Mouse (Mus musculus) kidney, embryonic 14.5 days (tissue): Measurements from ENCODE around the gene Htr6. TPM values are rescaled to one million over a fixed set of nuclear protein-coding genes. Genes with fewer than 3 reads are reported as not detected.

Experiments
- ATAC-seq: fragments of 200-750 bp; cut with Nextera tagmentation; 2 replicates; pipeline ENCODE4 v1.8.0; 2017; ENCODE audit warnings: moderate number of reproducible peaks, mild to moderate bottlenecking, moderate TSS enrichment, moderate library complexity; ENCODE audit not compliant: low FRiP score, low TSS enrichment
- H3K27ac ChIP-seq: fragments of 300-500 bp; sonication (generic); 2 replicates; pipeline ENCODE4 v1.5.1; 2014; ENCODE audit warnings: low read depth, mild to moderate bottlenecking, low read length, moderate library complexity, mixed read lengths
- H3K27me3 ChIP-seq: fragments of 300-500 bp; sonication (generic); 2 replicates; pipeline ENCODE4 v1.6.1; 2014; ENCODE audit warnings: mild to moderate bottlenecking, low read length; ENCODE audit not compliant: control insufficient read depth, insufficient read depth
- H3K36me3 ChIP-seq: fragments of 300-500 bp; sonication (generic); 2 replicates; pipeline ENCODE4 v1.6.1; 2014; ENCODE audit warnings: low read length, mixed read lengths; ENCODE audit not compliant: control insufficient read depth, insufficient read depth
- H3K4me1 ChIP-seq: fragments of 300-500 bp; sonication (generic); 2 replicates; pipeline ENCODE4 v1.6.1; 2014; ENCODE audit warnings: low read length, mixed read lengths; ENCODE audit not compliant: control insufficient read depth, insufficient read depth
- H3K4me2 ChIP-seq: fragments of 300-500 bp; sonication (generic); replicated peaks from 2 replicates; pipeline ENCODE4 v1.6.1; 2014; ENCODE audit warnings: low read depth, mild to moderate bottlenecking, low read length
- H3K4me3 ChIP-seq: fragments of 300-500 bp; sonication (generic); 2 replicates; pipeline ENCODE4 v1.5.1; 2014; ENCODE audit warnings: mild to moderate bottlenecking, low read length
- H3K9ac ChIP-seq: fragments of 300-500 bp; sonication (generic); 2 replicates; pipeline ENCODE4 v1.6.1; 2014; ENCODE audit warnings: low read depth, mild to moderate bottlenecking, low read length, moderate library complexity
- H3K9me3 ChIP-seq: fragments of 300-500 bp; sonication (generic); 2 replicates; pipeline ENCODE4 v1.6.1; 2016; ENCODE audit warnings: low read length; ENCODE audit not compliant: control insufficient read depth
- WGBS: fragments of 180-500 bp; shearing (Covaris S2); extraction: QIAGEN DNeasy Blood & Tissue Kit; methylation state at CpG from one replicate; pipeline ENCODE4 v1.1.7; 2014; 5-methylcytosine and 5-hydroxymethylcytosine counted together
- polyA plus RNA-seq: library from polyadenylated mRNA; unstranded; fragments of >200 nt; fragmentation: Nextera tagmentation; extraction: Ambion mirVana; gene quantifications from 2 replicates; pipeline ENCODE4 v1.2.1, GENCODE M21; 2014

Gene Htr6
- polyA plus RNA-seq, 1 experiment from 2014 or later = 0.12 TPM

GRCm38 (mm10) chr4:139046354-139046753 is 29.0 kb downstream of the Htr6 start:
- no peaks in the 10 kb centered on the region for H3K4me1 ChIP-seq
- no peak overlapping the region for H3K27ac ChIP-seq
- H3K4me2 ChIP-seq = no peak overlapping the region
- H3K4me3 ChIP-seq = no peak overlapping the region
- no peaks in the 10 kb centered on the region for H3K36me3 ChIP-seq
- no peak for ATAC-seq
- H3K9ac ChIP-seq = no peak overlapping the region
- H3K27me3 ChIP-seq = no peaks in the 10 kb centered on the region
- WGBS = 75% methylated on average over 5 of the region's 5 CpGs
- no peaks in the 10 kb centered on the region for H3K9me3 ChIP-seq

GRCm38 (mm10) chr4:139044566-139044965 is 30.8 kb downstream of the Htr6 start:
- Histone ChIP-seq H3K27me3 (no peaks in the 10 kb centered on the region), H3K27ac (no peak overlapping the region), H3K4me1 (0 out of 2 replicates have a peak, but pooled peaks cover 7% of the 10 kb centered on the region), H3K4me3 (no peak overlapping the region), H3K36me3 (no peaks in the 10 kb centered on the region), H3K9ac (no peak overlapping the region), H3K9me3 (no peaks in the 10 kb centered on the region), H3K4me2 (no peak overlapping the region)
- 82% methylated on average over 5 of the region's 5 CpGs for WGBS
- no peak for ATAC-seq

- no peak overlapping the region for H3K4me2 ChIP-seq
- H3K9ac ChIP-seq = no peak overlapping the region
- peaks cover 7% of the 10 kb centered on the region; the same call in 1 of the 2 replicates for H3K4me1 ChIP-seq
- H3K27ac ChIP-seq = no peak overlapping the region
- no peaks in the 10 kb centered on the region for H3K9me3 ChIP-seq
- WGBS = 81% methylated on average over 2 of the region's 2 CpGs
- no peaks in the 10 kb centered on the region for H3K36me3 ChIP-seq
- no peak for ATAC-seq
- H3K27me3 ChIP-seq = no peaks in the 10 kb centered on the region
- H3K4me3 ChIP-seq = no peak overlapping the region
These were observed 31.8 kb downstream of the Htr6 start for GRCm38 (mm10) chr4:139043600-139043999.

GRCm38 (mm10) chr4:139042611-139043010 is 32.8 kb downstream of the Htr6 start:
- H3K36me3 ChIP-seq = no peaks in the 10 kb centered on the region
- H3K4me1 ChIP-seq = peaks cover 14% of the 10 kb centered on the region
- H3K4me3 ChIP-seq = no peak overlapping the region
- H3K27me3 ChIP-seq = no peaks in the 10 kb centered on the region
- H3K4me2 ChIP-seq = no peak overlapping the region
- no peak for ATAC-seq
- 69% methylated on average over 5 of the region's 5 CpGs for whole genome bisulfite sequencing
- H3K27ac ChIP-seq = no peak overlapping the region
- no peaks in the 10 kb centered on the region for H3K9me3 ChIP-seq
- no peak overlapping the region for H3K9ac ChIP-seq

GRCm38 (mm10) chr4:139040084-139040839 is 35.1 kb downstream of the Htr6 start:
- WGBS = 7% methylated on average over 10 of the region's 10 CpGs

GRCm38 (mm10) chr4:139037795-139038607 is 37.4 kb downstream of the Htr6 start:
- Histone ChIP-seq H3K9ac (no peak overlapping the region), H3K4me1 (peaks cover 19% of the 10 kb centered on the region), H3K27me3 (no peaks in the 10 kb centered on the region), H3K4me3 (no peak overlapping the region), H3K36me3 (no peaks in the 10 kb centered on the region), H3K9me3 (peaks cover 3% of the 10 kb centered on the region; the same call in 1 of the 2 replicates), H3K27ac (no peak overlapping the region; the same call in 1 of the 2 replicates), H3K4me2 (no peak overlapping the region)
- ATAC-seq = peak; percentile 36; the same call in 1 of the 2 replicates
- 49% methylated on average over 17 of the region's 17 CpGs for WGBS

More at GRCm38 (mm10) chr4:139040084-139040839, 35.1 kb downstream of the Htr6 start:
- peaks cover 3% of the 10 kb centered on the region; the same call in 1 of the 2 replicates for H3K9me3 ChIP-seq
- no peaks in the 10 kb centered on the region for H3K36me3 ChIP-seq
- H3K27ac ChIP-seq = no peak overlapping the region
- 0 out of 2 replicates have a peak, but pooled peaks have one; percentile 4 for ATAC-seq
- H3K9ac ChIP-seq = no peak overlapping the region
- H3K4me3 ChIP-seq = no peak overlapping the region
- peaks cover 19% of the 10 kb centered on the region for H3K4me1 ChIP-seq
- H3K27me3 ChIP-seq = no peaks in the 10 kb centered on the region
- H3K4me2 ChIP-seq = no peak overlapping the region

- Histone ChIP-seq H3K4me1 (peaks cover 19% of the 10 kb centered on the region), H3K9me3 (peaks cover 3% of the 10 kb centered on the region; the same call in 1 of the 2 replicates), H3K27ac (no peak overlapping the region), H3K9ac (no peak overlapping the region), H3K27me3 (no peaks in the 10 kb centered on the region), H3K4me3 (no peak overlapping the region), H3K4me2 (no peak overlapping the region), H3K36me3 (no peaks in the 10 kb centered on the region)
- 94% methylated on average over 3 of the region's 3 CpGs for WGBS
- no peak for ATAC-seq
These were observed 39.6 kb downstream of the Htr6 start for GRCm38 (mm10) chr4:139035799-139036198.

GRCm38 (mm10) chr4:139034942-139035341 is 40.4 kb downstream of the Htr6 start:
- H3K4me2 ChIP-seq = no peak overlapping the region
- H3K9me3 ChIP-seq = peaks cover 3% of the 10 kb centered on the region; the same call in 1 of the 2 replicates
- H3K27ac ChIP-seq = no peak overlapping the region
- H3K36me3 ChIP-seq = no peaks in the 10 kb centered on the region
- no peak for ATAC-seq
- no peak overlapping the region for H3K4me3 ChIP-seq
- no peak overlapping the region for H3K9ac ChIP-seq
- H3K4me1 ChIP-seq = peaks cover 11% of the 10 kb centered on the region
- WGBS = 89% methylated on average over 3 of the region's 3 CpGs
- no peaks in the 10 kb centered on the region for H3K27me3 ChIP-seq

GRCm38 (mm10) chr4:139034540-139034939 is 40.8 kb downstream of the Htr6 start:
- 29% methylated on average over 4 of the region's 4 CpGs for WGBS
- H3K27me3 ChIP-seq = no peaks in the 10 kb centered on the region
- no peak overlapping the region for H3K9ac ChIP-seq
- no peak overlapping the region for H3K4me3 ChIP-seq
- peaks cover 11% of the 10 kb centered on the region for H3K4me1 ChIP-seq
- H3K36me3 ChIP-seq = no peaks in the 10 kb centered on the region
- peaks cover 3% of the 10 kb centered on the region; the same call in 1 of the 2 replicates for H3K9me3 ChIP-seq
- no peak overlapping the region for H3K27ac ChIP-seq
- no peak for ATAC-seq
- H3K4me2 ChIP-seq = no peak overlapping the region
